Comparison of ENCODE assay signal across 11 mouse cellular contexts in genomic region chr19:7157734-7158133, GRCm38 (mm10). TPM values are rescaled to one million over a fixed set of nuclear protein-coding genes. Genes with fewer than 3 reads are reported as not detected.
DNase-seq lines count a peak whose midpoint lies in the region; ATAC-seq and TF ChIP-seq lines count a peak whose summit lies in the region.
"Had no signal": no experiment of that assay in that cellular context is flagged by ENCODE, and none has a peak within 500 bp of the region (broad histone marks: within the 10 kb centered on the region; RNA-seq: fewer than 3 reads in every experiment).

No protein-coding gene starts in this region.

- no peak for DNase-seq in kidney, adult 9 months
- no peak for DNase-seq in limb, embryonic 10.5 days (ENCODE audit: low spot score)
- DNase-seq in retina, postnatal 1 day: peak; percentile 71
- no peak for DNase-seq in kidney, postnatal 10 days
- no peak for DNase-seq in gastrocnemius, adult 2 months
- DNase-seq: kidney, adult 2 months; liver, postnatal 0 days had no signal

- H3K9ac ChIP-seq in kidney, embryonic 16.5 days (replicated peaks; ENCODE audit: low read length): no peak overlapping the region
- H3K9ac ChIP-seq in forebrain, embryonic 13.5 days: peak overlapping the region; percentile 45
- H3K9ac ChIP-seq: liver, postnatal 0 days had no signal

- H3K4me1 ChIP-seq in kidney, embryonic 16.5 days (ENCODE audit: insufficient read depth, low read length): peaks cover 26% of the 10 kb centered on the region
- peaks cover 73% of the 10 kb centered on the region for H3K4me1 ChIP-seq in forebrain, embryonic 13.5 days
- peaks cover 53% of the 10 kb centered on the region for H3K4me1 ChIP-seq in limb, embryonic 10.5 days

- H3K27ac ChIP-seq in kidney, embryonic 16.5 days (ENCODE audit: low read length): no peak overlapping the region
- H3K27ac ChIP-seq in forebrain, embryonic 13.5 days: 0 out of 2 replicates have a peak overlapping the region, but pooled peaks have one; percentile 53
- H3K27ac ChIP-seq in limb, embryonic 10.5 days: 0 out of 2 replicates have a peak overlapping the region, but pooled peaks have one; percentile 66
- no peak overlapping the region for H3K27ac ChIP-seq in gastrocnemius, adult 2 months

- no peak for TF ChIP-seq CTCF in gastrocnemius, adult 2 months (IDR thresholded peaks at IDR 0.05)

- H3K36me3 ChIP-seq in kidney, embryonic 16.5 days (ENCODE audit: insufficient read depth, low read length): no peaks in the 10 kb centered on the region
- H3K36me3 ChIP-seq in forebrain, embryonic 13.5 days (ENCODE audit: poor library complexity, severe bottlenecking): no peaks in the 10 kb centered on the region
- H3K36me3 ChIP-seq in limb, embryonic 10.5 days: no peaks in the 10 kb centered on the region

- no peak overlapping the region for H3K4me3 ChIP-seq in kidney, embryonic 16.5 days (ENCODE audit: low read length)
- H3K4me3 ChIP-seq in forebrain, embryonic 13.5 days: no peak overlapping the region
- H3K4me3 ChIP-seq in limb, embryonic 10.5 days: no peak overlapping the region
- H3K4me3 ChIP-seq in gastrocnemius, adult 2 months: no peak overlapping the region

- H3K27me3 ChIP-seq in kidney, embryonic 16.5 days (ENCODE audit: insufficient read depth, low read length): peaks cover 6% of the 10 kb centered on the region; the same call in 1 of the 2 replicates
- H3K27me3 ChIP-seq in forebrain, embryonic 13.5 days: peaks cover 26% of the 10 kb centered on the region
- H3K27me3 ChIP-seq in limb, embryonic 10.5 days (ENCODE audit: low read depth, poor library complexity, severe bottlenecking): peaks cover 100% of the 10 kb centered on the region

- H3K9me3 ChIP-seq in kidney, embryonic 16.5 days (ENCODE audit: low read length): no peaks in the 10 kb centered on the region
- no peaks in the 10 kb centered on the region for H3K9me3 ChIP-seq in forebrain, embryonic 13.5 days (replicated peaks)
- H3K9me3 ChIP-seq in limb, embryonic 10.5 days (replicated peaks): no peaks in the 10 kb centered on the region

- ATAC-seq in kidney, embryonic 16.5 days (ENCODE audit: low FRiP score, low TSS enrichment): peak; percentile 52; the same call in 1 of the 2 replicates
- no peak for ATAC-seq in forebrain, embryonic 13.5 days
- ATAC-seq: liver, postnatal 0 days had no signal

- intact Hi-C loops in gastrocnemius, adult 2 months (cut with DNase I): no loop called here

- no peak overlapping the region for H3K4me2 ChIP-seq in kidney, embryonic 16.5 days (replicated peaks; ENCODE audit: low read depth, low read length)
- H3K4me2 ChIP-seq in forebrain, embryonic 13.5 days: peak overlapping the region; percentile 4; the same call in 1 of the 2 replicates

- 30% methylated on average over 14 of the region's 14 CpGs for WGBS in kidney, embryonic 16.5 days
- 22% methylated on average over 14 of the region's 14 CpGs for WGBS in forebrain, embryonic 13.5 days
- WGBS in limb, embryonic 10.5 days: 60% methylated on average over 14 of the region's 14 CpGs

RNA-seq across cellular contexts. Expression of gene Otub1, which starts 48.4 kb away (rescaled TPM):
- 231 and 241 TPM in 2 replicates for polyA plus RNA-seq in kidney, embryonic 16.5 days (2015; fragmentation: Nextera tagmentation; extraction: Ambion mirVana)
- 242 and 249 TPM in 2 replicates for polyA plus RNA-seq in forebrain, embryonic 13.5 days (2015; fragmentation: Nextera tagmentation; extraction: Ambion mirVana)
- polyA plus RNA-seq in limb, embryonic 10.5 days (2016; fragmentation: Nextera tagmentation; extraction: Ambion mirVana): 252 and 263 TPM in 2 replicates
- 10 to 100 TPM; 45.0 to 50.3 TPM for total RNA-seq in gastrocnemius, adult 2 months (2021)

RNA-seq across cellular contexts. Expression of gene Flrt1, which starts 52.2 kb away (rescaled TPM):
- 5.4 and 6.8 TPM in 2 replicates for polyA plus RNA-seq in kidney, embryonic 16.5 days (2015; fragmentation: Nextera tagmentation; extraction: Ambion mirVana)
- polyA plus RNA-seq in forebrain, embryonic 13.5 days (2015; fragmentation: Nextera tagmentation; extraction: Ambion mirVana): 10.4 and 11.3 TPM in 2 replicates
- 0.54 and 1.6 TPM in 2 replicates for polyA plus RNA-seq in limb, embryonic 10.5 days (2016; fragmentation: Nextera tagmentation; extraction: Ambion mirVana)
- total RNA-seq in gastrocnemius, adult 2 months (2021): under 1 TPM; 0.53 to 0.54 TPM
- total RNA-seq: common myeloid progenitor, adult 5-6 weeks; megakaryocyte-erythroid progenitor cell, adult 5-6 weeks had no signal

RNA-seq across cellular contexts. Expression of gene Cox8a, which starts 59.7 kb away (rescaled TPM):
- polyA plus RNA-seq in kidney, embryonic 16.5 days (2015; fragmentation: Nextera tagmentation; extraction: Ambion mirVana): 1,116 and 1,175 TPM in 2 replicates
- polyA plus RNA-seq in forebrain, embryonic 13.5 days (2015; fragmentation: Nextera tagmentation; extraction: Ambion mirVana): 673 and 749 TPM in 2 replicates
- 862 and 928 TPM in 2 replicates for polyA plus RNA-seq in limb, embryonic 10.5 days (2016; fragmentation: Nextera tagmentation; extraction: Ambion mirVana)
- 100 to 1,000 TPM in 1 of 2 experiments, 10 to 100 TPM in 1; 72.4 to 113 TPM for total RNA-seq in gastrocnemius, adult 2 months (2021)

Comparison
In these comparisons a context has a peak if more than half of its experiments do, and no peak if none do; other contexts are left out.
1. H3K27ac ChIP-seq: peak in forebrain, embryonic 13.5 days (single experiment) and limb, embryonic 10.5 days (single experiment); none in kidney, embryonic 16.5 days (single experiment) and gastrocnemius, adult 2 months (single experiment).